Mouse (Mus musculus) lung, postnatal 0 days (tissue): Measurements from ENCODE around the gene Pdzd4.

Experiments used
- CTCF ChIP-seq: IDR thresholded peaks from 2 replicates; pipeline ENCODE4 v1.5.1; 2016; ENCODE audit warnings: antibody characterized with exemption, mild to moderate bottlenecking
- EP300 ChIP-seq: IDR thresholded peaks from 2 replicates; pipeline ENCODE4 v1.6.1; 2016; ENCODE audit warnings: antibody characterized with exemption, mild to moderate bottlenecking, control low read depth

- TF ChIP-seq CTCF (no peak), EP300 (no peak)
Measured at GRCm38 (mm10) chrX:73815072-73815471, 9.7 kb downstream of the Pdzd4 start.
